Mouse (Mus musculus) CD4-positive, CD25-positive, alpha-beta regulatory T cell (primary cell): ENCODE results near the gene Nxf7. TPM values are rescaled to one million over a fixed set of nuclear protein-coding genes. Genes with fewer than 3 reads are reported as not detected.

Experiments used
- polyA plus RNA-seq: library from polyadenylated mRNA; unstranded; fragments of 100-300 nt; shearing (Covaris generic); gene quantifications from one replicate; pipeline ENCODE4 v1.2.1, GENCODE M21; 2017

Nxf7 gene
- polyA plus RNA-seq = not detected

GRCm38 (mm10) chrX:135598677-135599076, at the start of gene Nxf7:
Nxf7 (minus strand) TSS chrX:135598777.

DNA sequence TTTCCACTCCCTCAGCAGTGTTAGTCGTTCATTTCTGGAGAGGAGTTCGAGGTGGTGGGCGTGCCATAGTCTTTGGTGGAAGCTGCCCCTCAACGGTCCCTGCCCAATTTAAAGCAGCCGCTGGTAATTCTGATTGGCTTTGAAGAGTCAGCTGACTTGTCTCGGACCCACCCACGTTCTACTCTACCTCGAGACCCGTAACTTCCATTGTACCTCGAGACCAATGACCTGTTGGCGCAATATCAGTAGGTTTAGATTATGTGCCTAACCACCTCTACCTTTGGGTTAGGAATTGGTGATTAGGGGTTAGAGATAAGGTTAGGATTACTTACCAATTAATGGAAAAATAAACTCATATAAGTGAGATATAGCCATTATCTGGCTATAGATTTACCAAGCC, 29.0 kb upstream of the Nxf7 start, which contains the start of gene Prame:
Gene Prame, minus strand, starts transcription at position 101 of the 400 bp plus-strand sequence.

Other genes starting within 250 kb of the Nxf7 start
- 0.08 TPM for gene Gm5128, start 225.5 kb downstream of the Nxf7 start, polyA plus RNA-seq
- gene Gm7903, start 164.9 kb downstream of the Nxf7 start, polyA plus RNA-seq = not detected
- gene AV320801, start 104.2 kb downstream of the Nxf7 start, polyA plus RNA-seq = not detected
- gene Prame, start 28.9 kb upstream of the Nxf7 start, polyA plus RNA-seq = not detected
- not detected for gene Tcp11x2, start 95.0 kb upstream of the Nxf7 start, polyA plus RNA-seq
- not detected for gene Tmsb15a, start 126.5 kb upstream of the Nxf7 start, polyA plus RNA-seq
- 18.2 TPM for gene Armcx5, start 144.0 kb upstream of the Nxf7 start, polyA plus RNA-seq
- 33.2 TPM for gene Gprasp1, start 144.0 kb upstream of the Nxf7 start, polyA plus RNA-seq
- 26.1 TPM for gene Bhlhb9, start 198.8 kb upstream of the Nxf7 start, polyA plus RNA-seq
- gene Gprasp2, start 240.3 kb upstream of the Nxf7 start, polyA plus RNA-seq = 15.3 TPM